Mouse (Mus musculus) MEL (cell line): ENCODE measurements around the gene Zfp777. TPM values are rescaled to one million over a fixed set of nuclear protein-coding genes. Genes with fewer than 3 reads are reported as not detected.
A peak's percentile ranks its signal among the peaks of the same experiment; 100 is the strongest.

ENCODE experiments used
- DNase-seq: peaks from one replicate; pipeline ENCODE4 v3.0.0; 2011; ENCODE audit warnings: low read depth, low spot score
- H3K27ac ChIP-seq: 2 replicates; pipeline ENCODE4 v1.5.1; 2012; ENCODE audit warnings: low read depth, mild to moderate bottlenecking, control low read depth, low read length, moderate library complexity; ENCODE audit not compliant: control insufficient read depth
- H3K27me3 ChIP-seq, 2 experiments: fragments of 150-350 bp in 1 of 2; sonication (generic) in 1 of 2; 2 replicates each; pipeline ENCODE4 v1.6.1; 2012; ENCODE audit warnings: low read length in 2 of 2, mild to moderate bottlenecking in 2 of 2, improper control_type of control experiment in 1 of 2, moderate library complexity in 1 of 2; ENCODE audit not compliant: insufficient read depth in 2 of 2, control insufficient read depth in 1 of 2
- H3K36me3 ChIP-seq, 2 experiments: 2 replicates each; pipeline ENCODE4 v1.6.1; 2012 to 2014; ENCODE audit warnings: low read length in 2 of 2, improper control_type of control experiment in 1 of 2, inconsistent platforms in 1 of 2, mild to moderate bottlenecking in 1 of 2; ENCODE audit not compliant: insufficient read depth in 2 of 2, control insufficient read depth in 1 of 2
- H3K4me1 ChIP-seq, 2 experiments: fragments of 150-350 bp in 1 of 2; sonication (generic) in 1 of 2; 2 replicates each; pipeline ENCODE4 v1.6.1; 2012; ENCODE audit warnings: low read length in 2 of 2, improper control_type of control experiment in 1 of 2, mild to moderate bottlenecking in 1 of 2; ENCODE audit not compliant: insufficient read depth in 2 of 2, control insufficient read depth in 1 of 2
- H3K4me3 ChIP-seq, 2 experiments: fragments of 150-350 bp in 1 of 2; sonication (generic) in 1 of 2; 2 replicates each; pipeline ENCODE4 v1.5.1; 2012; ENCODE audit warnings: low read depth in 2 of 2, low read length in 2 of 2, mild to moderate bottlenecking in 2 of 2, moderate library complexity in 2 of 2, control low read depth in 1 of 2, improper control_type of control experiment in 1 of 2; ENCODE audit not compliant: control insufficient read depth in 1 of 2, insufficient read depth in 1 of 2
- H3K79me2 ChIP-seq: 2 replicates; pipeline ENCODE4 v1.6.1; 2012; ENCODE audit warnings: mild to moderate bottlenecking, low read length, moderate library complexity; ENCODE audit not compliant: control insufficient read depth, poor library complexity, insufficient read depth
- H3K9ac ChIP-seq: 2 replicates; pipeline ENCODE4 v1.6.1; 2012; ENCODE audit warnings: low read depth, mild to moderate bottlenecking, control low read depth, low read length, moderate library complexity; ENCODE audit not compliant: control insufficient read depth, poor library complexity, severe bottlenecking
- H3K9me3 ChIP-seq: fragments of 150-350 bp; sonication (generic); replicated peaks from 2 replicates; pipeline ENCODE4 v1.6.1; 2012; ENCODE audit warnings: mild to moderate bottlenecking, low read length, improper control_type of control experiment, moderate library complexity; ENCODE audit not compliant: insufficient read depth
- CHD1 ChIP-seq: IDR thresholded peaks from 2 replicates; pipeline ENCODE4 v1.6.1; 2012; ENCODE audit warnings: low read depth, mild to moderate bottlenecking, inconsistent platforms, low read length, improper control_type of control experiment
- CTCF ChIP-seq, 3 experiments: IDR thresholded peaks in 2 of 3; conservative IDR thresholded peaks in 1 of 3; 2 replicates each; pipeline ENCODE4 v1.5.1; 2011 to 2012; ENCODE audit warnings: low read length in 3 of 3, low read depth in 2 of 3, mild to moderate bottlenecking in 2 of 3, improper control_type of control experiment in 1 of 3, inconsistent platforms in 1 of 3, mixed read lengths in 1 of 3, moderate library complexity in 1 of 3; ENCODE audit not compliant: control insufficient read depth in 1 of 3, insufficient read depth in 1 of 3, poor library complexity in 1 of 3, severe bottlenecking in 1 of 3
- ETS1 ChIP-seq: IDR thresholded peaks from 2 replicates; pipeline ENCODE4 v1.6.1; 2012; ENCODE audit warnings: low read depth, mild to moderate bottlenecking, inconsistent platforms, low read length, improper control_type of control experiment, moderate library complexity
- GABPA ChIP-seq: IDR thresholded peaks from 2 replicates; pipeline ENCODE4 v1.6.1; 2012; ENCODE audit warnings: low read depth, mild to moderate bottlenecking, inconsistent platforms, low read length, improper control_type of control experiment, moderate library complexity
- GATA1 ChIP-seq: IDR thresholded peaks from 2 replicates; pipeline ENCODE4 v1.6.1; 2011; ENCODE audit warnings: low read depth, low read length, improper control_type of control experiment
- HCFC1 ChIP-seq: IDR thresholded peaks from 2 replicates; pipeline ENCODE4 v1.6.1; 2012; ENCODE audit warnings: low read depth, mild to moderate bottlenecking, inconsistent platforms, low read length, improper control_type of control experiment, moderate library complexity
- KAT2A ChIP-seq: conservative IDR thresholded peaks from 2 replicates; pipeline ENCODE4 v1.6.1; 2012; ENCODE audit warnings: low read depth, low read length, improper control_type of control experiment, inconsistent platforms
- MAFK ChIP-seq: IDR thresholded peaks from 2 replicates; pipeline ENCODE4 v1.6.1; 2011; ENCODE audit warnings: low read depth, mild to moderate bottlenecking, low read length, improper control_type of control experiment, borderline replicate concordance
- MAX ChIP-seq: IDR thresholded peaks from 2 replicates; pipeline ENCODE4 v1.6.1; 2011; ENCODE audit warnings: low read length, improper control_type of control experiment
- MAZ ChIP-seq: IDR thresholded peaks from 2 replicates; pipeline ENCODE4 v1.6.1; 2012; ENCODE audit warnings: low read depth, mild to moderate bottlenecking, inconsistent platforms, low read length, improper control_type of control experiment
- MXI1 ChIP-seq: IDR thresholded peaks from 2 replicates; pipeline ENCODE4 v1.6.1; 2011; ENCODE audit warnings: mild to moderate bottlenecking, low read depth, low read length, improper control_type of control experiment
- MYB ChIP-seq: IDR thresholded peaks from 2 replicates; pipeline ENCODE4 v1.6.1; 2011; ENCODE audit warnings: mild to moderate bottlenecking, low read depth, low read length, improper control_type of control experiment
- MYC ChIP-seq: IDR thresholded peaks from 2 replicates; pipeline ENCODE4 v1.6.1; 2011; ENCODE audit warnings: low read depth, mild to moderate bottlenecking, low read length, improper control_type of control experiment, moderate library complexity
- NRF1 ChIP-seq: IDR thresholded peaks from 2 replicates; pipeline ENCODE4 v1.6.1; 2014; ENCODE audit warnings: low read depth, mild to moderate bottlenecking, inconsistent platforms, low read length, improper control_type of control experiment, moderate library complexity; ENCODE audit not compliant: poor library complexity, insufficient read depth, severe bottlenecking
- RAD21 ChIP-seq: IDR thresholded peaks from 2 replicates; pipeline ENCODE4 v1.6.1; 2011; ENCODE audit warnings: mild to moderate bottlenecking, low read depth, low read length, improper control_type of control experiment
- SIN3A ChIP-seq: IDR thresholded peaks from 2 replicates; pipeline ENCODE4 v1.6.1; 2012; ENCODE audit warnings: low read length, improper control_type of control experiment, inconsistent platforms
- SMC3 ChIP-seq: IDR thresholded peaks from 2 replicates; pipeline ENCODE4 v1.6.1; 2011; ENCODE audit warnings: low read depth, low read length, improper control_type of control experiment
- TCF12 ChIP-seq: IDR thresholded peaks from 2 replicates; pipeline ENCODE4 v1.6.1; 2014; ENCODE audit warnings: low read depth, mild to moderate bottlenecking, inconsistent platforms, low read length, improper control_type of control experiment, moderate library complexity
- UBTF ChIP-seq: IDR thresholded peaks from 2 replicates; pipeline ENCODE4 v1.6.1; 2012; ENCODE audit warnings: low read depth, mild to moderate bottlenecking, inconsistent platforms, low read length, improper control_type of control experiment, moderate library complexity, borderline replicate concordance; ENCODE audit not compliant: insufficient read depth
- USF1 ChIP-seq: IDR thresholded peaks from 2 replicates; pipeline ENCODE4 v1.6.1; 2014; ENCODE audit warnings: low read depth, mild to moderate bottlenecking, inconsistent platforms, low read length, improper control_type of control experiment, moderate library complexity
- USF2 ChIP-seq, 2 experiments: IDR thresholded peaks; 2 replicates each; pipeline ENCODE4 v1.6.1; 2011 to 2012; ENCODE audit warnings: improper control_type of control experiment in 2 of 2, low read length in 2 of 2, borderline replicate concordance in 1 of 2, inconsistent platforms in 1 of 2, low read depth in 1 of 2, mild to moderate bottlenecking in 1 of 2; ENCODE audit not compliant: insufficient read depth in 1 of 2
- ZKSCAN1 ChIP-seq: IDR thresholded peaks from 2 replicates; pipeline ENCODE4 v1.6.1; 2012; ENCODE audit warnings: low read depth, mild to moderate bottlenecking, inconsistent platforms, low read length, improper control_type of control experiment, moderate library complexity
- ZNF384 ChIP-seq: IDR thresholded peaks from 2 replicates; pipeline ENCODE4 v1.6.1; 2012; ENCODE audit warnings: low read depth, mild to moderate bottlenecking, inconsistent platforms, low read length, improper control_type of control experiment
- polyA plus RNA-seq, 2 experiments: library from polyadenylated mRNA; stranded (reverse) in 1 of 2; unstranded in 1 of 2; fragments of >175 nt in 1 of 2; fragments of >200 nt in 1 of 2; gene quantifications; 2 replicates each; pipeline versions ENCODE4 v1.2.1 to v1.2.4; 2012; ENCODE audit warnings: low replicate concordance in 2 of 2, low read depth in 1 of 2; ENCODE audit not compliant: insufficient read length in 2 of 2, insufficient read depth in 1 of 2, missing spikeins in 1 of 2
- total RNA-seq: library from RNA; depleted of rRNA; stranded (reverse); fragments of 300-350 nt; gene quantifications from 2 replicates; pipeline ENCODE4 v1.2.3, GENCODE M21; 2012

Zfp777 gene
- total and polyA plus RNA-seq, 3 experiments = 20.4 to 32.4 TPM; not detected in 1

- peak; percentile 41 for DNase-seq
- Histone ChIP-seq H3K27ac (no peak overlapping the region), H3K36me3 (peaks cover 8 to 10% of the 10 kb centered on the region in 2 experiments), H3K9ac (no peak overlapping the region), H3K9me3 (no peaks in the 10 kb centered on the region), H3K27me3 (no peaks in the 10 kb centered on the region), H3K4me1 (peaks cover 1 to 6% of the 10 kb centered on the region in 2 experiments; a peak in 3 of 4 replicates), H3K4me3 (no peak overlapping the region), H3K79me2 (no peaks in the 10 kb centered on the region)
- TF ChIP-seq CTCF (IDR thresholded peaks at IDR 0.05 in 2 of 3, conservative IDR thresholded peaks at IDR 0.05 in 1 of 3; ENCODE audit: control insufficient read depth in 1 of 3, insufficient read depth in 1 of 3, low read depth in 2 of 3, low read length in 3 of 3, poor library complexity in 1 of 3, severe bottlenecking in 1 of 3) = no peak
- no peak for TF ChIP-seq KAT2A
- no peak for TF ChIP-seq SMC3
- no peak for TF ChIP-seq MAZ
- no peak for TF ChIP-seq USF1
- TF ChIP-seq MAFK = no peak
- TF ChIP-seq NRF1 = no peak
- TF ChIP-seq MYC = no peak
- no peak for TF ChIP-seq HCFC1
- TF ChIP-seq MAX = no peak
- no peak for TF ChIP-seq USF2 (IDR thresholded peaks at IDR 0.05; ENCODE audit: borderline replicate concordance in 1 of 2, insufficient read depth in 1 of 2, low read depth in 1 of 2, low read length in 2 of 2)
- TF ChIP-seq GABPA = no peak
Observed at GRCm38 (mm10) chr6:48065587-48066075, 16.9 kb upstream of the Zfp777 start.

GRCm38 (mm10) chr6:48064451-48064850 is 15.7 kb upstream of the Zfp777 start:
- H3K9me3 ChIP-seq = no peaks in the 10 kb centered on the region
- peaks cover 1 to 6% of the 10 kb centered on the region in 2 experiments; a peak in 2 of 4 replicates for H3K4me1 ChIP-seq
- no peaks in the 10 kb centered on the region for H3K27me3 ChIP-seq
- no peak overlapping the region for H3K4me3 ChIP-seq
- peaks cover 8 to 10% of the 10 kb centered on the region in 2 experiments for H3K36me3 ChIP-seq
- no peaks in the 10 kb centered on the region for H3K79me2 ChIP-seq
- TF ChIP-seq NRF1 (no peak), TCF12 (no peak), CHD1 (no peak), ZKSCAN1 (no peak), MAZ (no peak), USF2 (IDR thresholded peaks at IDR 0.05; ENCODE audit: borderline replicate concordance in 1 of 2, insufficient read depth in 1 of 2, low read depth in 1 of 2, low read length in 2 of 2) (no peak), RAD21 (no peak), ZNF384 (no peak), MYC (no peak), CTCF (IDR thresholded peaks at IDR 0.05 in 2 of 3, conservative IDR thresholded peaks at IDR 0.05 in 1 of 3; ENCODE audit: control insufficient read depth in 1 of 3, insufficient read depth in 1 of 3, low read depth in 2 of 3, low read length in 3 of 3, poor library complexity in 1 of 3, severe bottlenecking in 1 of 3) (no peak), SIN3A (no peak), GABPA (no peak), KAT2A (no peak), GATA1 (no peak), MXI1 (no peak), MAX (no peak), ETS1 (no peak), MYB (no peak), UBTF (no peak)
- no peak overlapping the region for H3K27ac ChIP-seq
- H3K9ac ChIP-seq = no peak overlapping the region
- DNase-seq = no peak
